ENCODE assay signal across 37 mouse cellular contexts in genomic region chr10:125900562-125900961, GRCm38 (mm10).
DNase-seq lines count a peak whose midpoint lies in the region; ATAC-seq and TF ChIP-seq lines count a peak whose summit lies in the region.
"Had no signal": no experiment of that assay in that cellular context is flagged by ENCODE, and none has a peak within 500 bp of the region (broad histone marks: within the 10 kb centered on the region; RNA-seq: fewer than 3 reads in every experiment).

No protein-coding gene starts in this region.

- no peaks in the 10 kb centered on the region for H3K36me3 ChIP-seq in limb, embryonic 12.5 days
- H3K36me3 ChIP-seq in limb, embryonic 10.5 days: no peaks in the 10 kb centered on the region
- H3K36me3 ChIP-seq in embryonic facial prominence, embryonic 10.5 days (replicated peaks): no peaks in the 10 kb centered on the region
- no peaks in the 10 kb centered on the region for H3K36me3 ChIP-seq in megakaryocyte, embryonic 14.5 days (replicated peaks; ENCODE audit: low read length)
- H3K36me3 ChIP-seq in intestine, postnatal 0 days (ENCODE audit: control insufficient read depth, insufficient read depth): no peaks in the 10 kb centered on the region
- H3K36me3 ChIP-seq: embryonic facial prominence, embryonic 13.5 days; hindbrain, embryonic 12.5 days; intestine, embryonic 15.5 days; neural tube, embryonic 12.5 days had no signal

- H3K4me3 ChIP-seq in limb, embryonic 12.5 days (replicated peaks): no peak overlapping the region
- no peak overlapping the region for H3K4me3 ChIP-seq in limb, embryonic 10.5 days
- no peak overlapping the region for H3K4me3 ChIP-seq in embryonic facial prominence, embryonic 10.5 days
- peak overlapping the region; percentile 42 for H3K4me3 ChIP-seq in megakaryocyte, embryonic 14.5 days (replicated peaks)
- H3K4me3 ChIP-seq in intestine, postnatal 0 days (ENCODE audit: low read depth, low read length): no peak overlapping the region
- H3K4me3 ChIP-seq: embryonic facial prominence, embryonic 13.5 days; erythroblast, embryonic 14.5 days; hindbrain, embryonic 12.5 days; intestine, embryonic 15.5 days; left cerebral cortex, adult 2 months; neural tube, embryonic 12.5 days had no signal

- DNase-seq in limb, embryonic 10.5 days (ENCODE audit: low spot score): no peak
- peak; percentile 19 for DNase-seq in ES-CJ7 (ENCODE audit: low read depth, low spot score)
- DNase-seq in embryonic facial prominence, embryonic 10.5 days (ENCODE audit: low spot score): no peak
- DNase-seq in thymus, adult 18-20 months: no peak
- DNase-seq: B cell, adult 2 months; cerebellum, adult 11 months; cerebellum, adult 9-10 months; cerebellum, postnatal 36 days; embryo, embryonic 11 days; gastrocnemius, postnatal 10 days; heart, adult 11 months; heart, postnatal 36 days; kidney, adult 8-10 months; kidney, postnatal 14 days; liver; lung, adult 2 months; lung, postnatal 10 days; right cerebral cortex, adult 18-20 months; spleen, adult 18-20 months had no signal

- no peak overlapping the region for H3K9ac ChIP-seq in limb, embryonic 12.5 days (replicated peaks)
- H3K9ac ChIP-seq in intestine, postnatal 0 days (ENCODE audit: low read depth, low read length): no peak overlapping the region
- H3K9ac ChIP-seq: embryonic facial prominence, embryonic 13.5 days; hindbrain, embryonic 12.5 days; intestine, embryonic 15.5 days; liver, embryonic 14.5 days; neural tube, embryonic 12.5 days had no signal

- ATAC-seq in limb, embryonic 12.5 days (ENCODE audit: insufficient number of reproducible peaks, insufficient read depth, low FRiP score, low TSS enrichment, low read depth): no peak
- ATAC-seq in cerebellum, adult (ENCODE audit: insufficient number of reproducible peaks, low FRiP score, low TSS enrichment): no peak
- no peak for ATAC-seq in intestine, postnatal 0 days
- ATAC-seq: forebrain, embryonic 16.5 days; hindbrain, postnatal 0 days; intestine, embryonic 15.5 days; midbrain, embryonic 16.5 days; Patski had no signal

- H3K27ac ChIP-seq in limb, embryonic 12.5 days: peak overlapping the region; percentile 62
- H3K27ac ChIP-seq in limb, embryonic 10.5 days: no peak overlapping the region
- peak overlapping the region; percentile 51; the same call in 1 of the 2 replicates for H3K27ac ChIP-seq in embryonic facial prominence, embryonic 10.5 days (replicated peaks)
- no peak overlapping the region for H3K27ac ChIP-seq in intestine, postnatal 0 days (ENCODE audit: low read depth, low read length)
- H3K27ac ChIP-seq: embryonic facial prominence, embryonic 13.5 days; hindbrain, embryonic 12.5 days; hindbrain, postnatal 0 days; intestine, embryonic 15.5 days; left cerebral cortex, adult 2 months; liver, embryonic 14.5 days; macrophage; neural tube, embryonic 12.5 days had no signal

- TF ChIP-seq CTCF in intestine, postnatal 0 days (IDR thresholded peaks at IDR 0.05; ENCODE audit: low read depth): no peak

- no peaks in the 10 kb centered on the region for H3K4me1 ChIP-seq in limb, embryonic 12.5 days (replicated peaks)
- peaks cover 2% of the 10 kb centered on the region; the same call in 1 of the 2 replicates for H3K4me1 ChIP-seq in limb, embryonic 10.5 days
- peaks cover 16% of the 10 kb centered on the region for H3K4me1 ChIP-seq in embryonic facial prominence, embryonic 10.5 days
- H3K4me1 ChIP-seq in megakaryocyte, embryonic 14.5 days: peaks cover 3% of the 10 kb centered on the region; the same call in 1 of the 2 replicates
- no peaks in the 10 kb centered on the region for H3K4me1 ChIP-seq in intestine, postnatal 0 days (replicated peaks; ENCODE audit: control insufficient read depth, insufficient read depth, low read length)
- H3K4me1 ChIP-seq: hindbrain, embryonic 12.5 days; intestine, embryonic 15.5 days; neural tube, embryonic 12.5 days had no signal

- peaks cover 5% of the 10 kb centered on the region; the same call in 1 of the 2 replicates for H3K27me3 ChIP-seq in limb, embryonic 12.5 days
- H3K27me3 ChIP-seq in limb, embryonic 10.5 days (ENCODE audit: low read depth, poor library complexity, severe bottlenecking): peaks cover 12% of the 10 kb centered on the region; the same call in 1 of the 2 replicates
- 0 out of 2 replicates have a peak, but pooled peaks cover 4% of the 10 kb centered on the region for H3K27me3 ChIP-seq in embryonic facial prominence, embryonic 10.5 days (replicated peaks; ENCODE audit: low read depth, poor library complexity, severe bottlenecking)
- no peaks in the 10 kb centered on the region for H3K27me3 ChIP-seq in megakaryocyte, embryonic 14.5 days (replicated peaks)
- H3K27me3 ChIP-seq in intestine, postnatal 0 days (replicated peaks; ENCODE audit: control insufficient read depth, insufficient read depth, low read length): no peaks in the 10 kb centered on the region
- H3K27me3 ChIP-seq: hindbrain, embryonic 12.5 days; intestine, embryonic 15.5 days; Patski had no signal

- H3K4me2 ChIP-seq in limb, embryonic 12.5 days: no peak overlapping the region
- no peak overlapping the region for H3K4me2 ChIP-seq in intestine, postnatal 0 days (replicated peaks; ENCODE audit: low read depth)
- H3K4me2 ChIP-seq: embryonic facial prominence, embryonic 13.5 days; heart, embryonic 11.5 days; hindbrain, embryonic 12.5 days; intestine, embryonic 15.5 days; midbrain, embryonic 11.5 days; neural tube, embryonic 12.5 days had no signal

- peaks cover 5% of the 10 kb centered on the region; the same call in 1 of the 2 replicates for H3K9me3 ChIP-seq in limb, embryonic 12.5 days
- no peaks in the 10 kb centered on the region for H3K9me3 ChIP-seq in limb, embryonic 10.5 days (replicated peaks)
- no peaks in the 10 kb centered on the region for H3K9me3 ChIP-seq in embryonic facial prominence, embryonic 10.5 days
- H3K9me3 ChIP-seq in megakaryocyte, embryonic 14.5 days: peaks cover 30% of the 10 kb centered on the region
- no peaks in the 10 kb centered on the region for H3K9me3 ChIP-seq in intestine, postnatal 0 days (ENCODE audit: control insufficient read depth)
- H3K9me3 ChIP-seq: embryonic facial prominence, embryonic 13.5 days; hindbrain, embryonic 12.5 days; intestine, embryonic 15.5 days; neural tube, embryonic 12.5 days had no signal

- 80% methylated on average over 2 of the region's 2 CpGs for WGBS in limb, embryonic 12.5 days
- WGBS in limb, embryonic 10.5 days: 89% methylated on average over 2 of the region's 2 CpGs
- 86% methylated on average over 2 of the region's 2 CpGs for WGBS in embryonic facial prominence, embryonic 10.5 days
- 88% methylated on average over 2 of the region's 2 CpGs for WGBS in intestine, postnatal 0 days

Comparison
In these comparisons a context has a peak if more than half of its experiments do, and no peak if none do; other contexts are left out.
1. H3K27ac ChIP-seq: peak in limb, embryonic 12.5 days (single experiment) and embryonic facial prominence, embryonic 10.5 days (single experiment); none in limb, embryonic 10.5 days (single experiment) and intestine, postnatal 0 days (single experiment).